Mouse (Mus musculus): ENCODE data around the gene Sorcs2.

Gene Sorcs2

DNA sequence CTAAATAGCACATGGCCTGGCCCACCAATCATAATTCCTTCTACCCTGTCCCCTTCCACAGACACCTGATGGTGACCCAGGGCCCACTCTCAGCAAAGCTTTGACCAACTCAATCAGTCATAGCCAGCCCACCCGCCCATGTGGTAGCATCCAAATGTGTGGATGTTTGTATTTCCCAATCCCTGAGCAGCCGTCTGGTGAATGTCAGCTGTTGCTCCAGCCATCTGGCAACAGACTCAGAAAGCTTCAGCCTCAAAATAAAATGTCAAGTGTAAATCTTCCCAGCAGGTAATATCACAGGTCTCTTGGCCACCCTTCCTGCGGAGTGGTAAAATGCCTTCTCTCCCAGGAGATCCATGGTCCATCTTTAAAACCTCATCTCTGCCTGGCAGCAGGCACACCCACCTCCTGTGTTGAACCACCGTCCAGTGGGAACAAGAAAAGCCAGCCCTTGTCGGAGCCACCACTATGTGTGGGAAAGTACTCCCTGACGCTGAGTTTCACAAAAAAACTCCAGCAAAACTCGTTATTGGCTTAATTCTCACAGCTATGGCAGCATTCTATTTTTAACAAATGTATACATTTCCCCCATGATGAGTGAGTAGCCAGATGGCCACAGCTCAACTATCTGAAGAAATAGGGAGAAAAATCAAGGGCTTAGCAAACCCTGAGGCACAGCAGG, 93.5 kb downstream of the Sorcs2 start:
- no peak for DNase-seq (ENCODE audit: low read depth, low spot score)

DNA sequence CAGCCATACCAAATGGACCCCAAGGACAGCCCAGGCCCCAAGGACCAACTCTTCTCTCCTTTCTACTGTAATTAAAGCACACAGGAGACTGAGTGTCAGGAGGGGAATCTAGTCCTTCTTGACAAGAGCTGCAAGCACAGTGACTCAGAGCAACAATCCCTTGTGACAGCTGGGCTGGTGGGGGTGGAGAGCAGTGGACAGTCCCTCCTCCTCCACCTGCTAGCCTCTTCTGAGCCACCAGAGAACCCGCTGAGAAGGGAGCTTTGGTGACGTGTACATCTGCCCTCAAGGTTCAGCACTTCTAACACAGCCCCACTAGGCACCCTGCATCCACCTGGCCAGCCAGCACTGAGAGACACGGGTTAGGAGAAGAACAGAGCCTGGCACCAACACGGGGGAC, 96.8 kb downstream of the Sorcs2 start:
- no peak for DNase-seq (ENCODE audit: low read depth, low spot score)

DNA sequence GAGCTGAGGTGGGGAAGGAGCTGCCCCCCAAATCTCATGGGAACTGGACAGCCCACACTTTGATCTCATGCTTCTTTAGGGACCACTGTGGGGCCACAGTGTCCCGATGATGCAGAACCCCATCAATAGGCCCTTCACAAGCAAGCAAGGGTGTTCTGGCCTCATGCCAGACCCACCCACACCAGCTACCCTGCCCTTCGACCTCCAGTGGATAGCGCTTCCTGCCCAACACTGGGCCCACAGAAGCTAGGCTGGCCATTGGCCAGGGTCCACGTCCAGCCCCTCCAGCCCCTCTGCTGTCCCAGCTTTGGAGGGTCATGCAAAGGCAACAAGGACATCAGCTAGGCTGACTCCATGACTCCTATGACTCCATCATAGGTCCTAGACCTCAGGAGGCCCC, 99.9 kb downstream of the Sorcs2 start:
- DNase-seq (ENCODE audit: low read depth, low spot score): no peak

DNA sequence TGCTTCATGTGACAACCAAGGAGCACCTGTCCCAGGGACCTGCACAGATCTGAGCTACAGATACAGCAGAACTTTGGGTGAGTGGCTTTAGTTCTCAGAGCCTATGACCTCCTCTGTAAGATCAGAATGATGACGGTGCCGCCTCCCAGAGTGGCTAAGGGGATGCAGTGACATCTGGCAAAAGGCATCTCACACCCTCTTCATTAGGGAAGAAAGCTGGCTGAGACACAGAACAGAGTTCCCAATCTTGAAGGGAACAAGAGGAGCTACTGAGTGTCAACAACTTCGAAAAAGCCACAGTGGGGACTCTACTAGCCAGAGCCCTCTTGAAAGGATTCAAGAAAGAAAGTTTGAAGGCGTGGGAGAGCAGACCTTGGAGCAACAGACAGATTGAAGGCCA, 100.7 kb downstream of the Sorcs2 start:
- DNase-seq (ENCODE audit: low read depth, low spot score): no peak

DNA sequence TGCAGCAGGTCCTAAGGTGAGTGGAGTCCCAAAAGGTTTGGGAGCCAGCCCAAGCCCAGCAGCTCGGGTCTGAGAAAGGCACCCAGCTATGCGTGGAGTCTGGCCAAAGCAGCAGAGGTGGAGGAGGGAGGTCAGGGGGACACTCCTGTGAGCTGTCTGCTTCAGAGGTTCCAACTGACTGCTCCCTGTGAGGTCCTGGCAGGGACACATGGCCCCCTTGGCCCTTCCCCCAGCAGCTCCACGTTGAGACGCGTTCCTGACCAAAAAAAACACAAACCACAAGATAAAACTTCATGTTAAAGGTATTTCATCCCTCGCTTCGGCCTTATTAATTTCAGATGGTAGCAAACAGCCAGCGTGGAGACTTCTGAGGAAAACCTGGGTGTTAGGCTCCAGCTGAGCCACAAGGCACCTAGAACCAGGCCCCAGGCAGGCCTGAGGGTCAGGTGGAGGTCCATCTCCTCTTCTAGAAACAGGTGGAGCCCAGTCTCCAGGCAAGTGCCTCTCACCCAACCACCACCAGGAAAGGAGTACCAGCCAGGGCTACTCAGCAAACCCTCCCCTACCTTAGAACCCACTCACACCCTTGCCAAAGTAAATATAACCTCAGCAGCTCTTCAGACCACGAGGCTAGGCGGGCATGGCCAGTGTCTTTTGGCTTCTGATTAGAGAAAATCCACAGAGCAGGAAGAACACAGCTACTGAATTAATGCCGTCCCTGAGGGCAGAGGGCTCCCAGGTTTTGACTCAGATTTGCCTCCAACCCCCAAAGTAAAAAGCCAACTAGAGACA, 104.6 kb downstream of the Sorcs2 start:
- no peak for DNase-seq (ENCODE audit: low read depth, low spot score)

DNA sequence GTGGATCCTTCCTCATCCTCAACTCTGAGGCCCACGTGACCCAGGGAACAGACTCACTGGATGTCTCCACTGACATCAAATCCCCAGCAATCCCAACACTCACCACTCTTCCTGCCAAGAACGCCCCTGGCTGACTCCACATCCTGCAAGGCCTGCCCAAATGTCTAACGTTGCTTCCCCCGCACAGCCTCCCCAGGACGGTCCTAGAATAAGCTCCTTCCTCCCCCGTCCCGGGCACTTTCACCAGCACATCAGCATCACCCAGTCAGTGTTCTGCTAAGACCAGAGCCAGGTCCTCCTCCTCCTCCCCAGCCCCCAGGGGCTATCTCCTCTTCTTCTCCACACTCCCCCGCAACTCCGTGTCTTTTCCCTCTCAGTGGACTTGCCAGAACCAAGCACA, 105.6 kb downstream of the Sorcs2 start:
- no peak for DNase-seq (ENCODE audit: low read depth, low spot score)

DNA sequence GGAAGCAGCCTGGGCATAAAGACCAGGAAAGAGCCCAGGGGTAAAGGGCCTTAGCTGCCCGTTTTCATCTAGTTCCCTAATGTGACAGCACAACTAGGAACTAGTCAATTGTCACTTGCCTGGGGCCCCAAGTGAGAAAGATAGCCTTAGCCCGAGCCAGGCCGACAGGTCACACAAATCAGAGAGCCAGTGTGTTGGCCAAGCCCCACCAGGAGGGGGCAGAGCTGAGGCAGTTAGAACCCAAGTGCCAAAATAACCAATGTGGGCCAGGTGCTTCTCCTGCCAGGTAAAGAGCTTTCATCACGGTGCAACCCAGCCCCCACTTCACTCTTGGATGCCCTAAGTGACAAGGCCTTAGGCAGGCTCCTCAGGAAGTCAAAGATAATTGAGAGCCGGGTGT, 106.7 kb downstream of the Sorcs2 start:
- peak; percentile 31 for DNase-seq (ENCODE audit: low read depth, low spot score)

DNA sequence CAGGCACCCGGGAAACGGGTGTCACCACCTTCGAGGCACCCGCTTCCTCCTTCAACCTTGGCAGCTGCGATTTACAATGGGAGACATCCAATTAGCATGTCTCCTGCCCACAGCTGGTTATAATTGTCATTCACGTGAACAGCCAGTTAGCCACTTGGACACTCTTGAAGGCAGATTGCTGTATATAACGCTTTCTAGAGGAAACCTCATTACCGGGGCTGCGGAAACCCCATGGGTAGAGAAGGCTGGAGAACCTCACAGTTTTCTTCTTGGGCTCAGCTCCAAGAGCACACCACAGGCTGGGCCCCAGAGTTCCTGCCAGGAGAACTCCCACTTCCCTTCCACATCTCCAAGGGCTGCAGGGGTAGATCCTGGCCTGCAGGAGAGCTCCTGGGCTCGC, 112.5 kb downstream of the Sorcs2 start:
- DNase-seq (ENCODE audit: low read depth, low spot score): no peak

DNA sequence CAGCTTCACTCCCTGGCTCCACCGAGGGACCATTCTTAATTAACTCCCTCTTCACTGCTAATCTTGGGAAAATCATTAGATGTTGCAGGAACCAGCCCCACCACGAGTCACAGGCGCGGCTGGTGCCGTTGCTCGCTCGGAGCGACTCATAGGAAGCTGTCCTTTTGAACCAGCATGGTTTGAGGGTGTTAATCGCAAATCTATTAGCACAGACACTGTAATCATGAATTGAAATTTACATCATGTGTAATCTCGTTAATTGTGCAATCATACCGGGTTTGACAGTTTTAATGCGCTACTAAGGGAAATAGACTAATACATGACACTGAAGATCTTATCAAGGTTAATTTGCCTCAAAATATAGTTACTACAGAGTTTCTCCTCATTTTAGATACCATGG, 118.0 kb downstream of the Sorcs2 start:
- no peak for DNase-seq (ENCODE audit: low read depth, low spot score)

DNA sequence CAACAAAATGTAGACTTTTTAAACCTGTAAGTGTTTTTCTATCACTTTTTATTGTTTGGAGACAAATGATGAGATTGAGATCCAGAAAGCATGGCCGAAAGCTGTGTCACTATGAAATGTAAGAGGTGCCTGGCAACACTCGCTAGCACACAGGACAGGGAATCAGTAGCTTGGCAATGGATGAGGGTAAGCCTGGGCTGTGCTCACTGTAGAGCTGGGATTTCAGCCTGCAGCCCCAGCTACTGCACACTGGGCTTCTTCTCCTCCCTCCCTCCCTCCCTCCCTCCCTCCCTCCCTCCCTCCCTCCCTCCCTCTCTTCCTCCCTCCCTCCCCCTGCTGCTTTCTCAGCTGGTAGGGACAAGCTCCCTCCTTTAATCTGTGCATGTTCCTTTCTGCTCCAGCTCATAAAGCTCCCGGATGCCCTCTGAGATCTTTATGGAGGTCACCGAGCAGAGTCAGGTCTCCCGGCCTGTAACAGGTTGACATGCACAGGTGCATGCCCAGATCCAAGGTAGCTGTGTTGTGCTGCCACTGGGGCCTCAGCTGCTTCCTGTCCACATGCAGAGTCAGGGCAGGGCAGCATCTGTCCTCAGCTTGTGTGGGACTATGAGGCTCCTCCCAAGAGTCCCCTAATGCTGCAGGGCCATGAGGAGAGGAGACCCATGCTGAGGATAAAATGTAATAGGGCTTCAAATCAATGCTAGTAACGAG, 123.1 kb downstream of the Sorcs2 start:
- no peak for DNase-seq (ENCODE audit: low read depth, low spot score)

DNA sequence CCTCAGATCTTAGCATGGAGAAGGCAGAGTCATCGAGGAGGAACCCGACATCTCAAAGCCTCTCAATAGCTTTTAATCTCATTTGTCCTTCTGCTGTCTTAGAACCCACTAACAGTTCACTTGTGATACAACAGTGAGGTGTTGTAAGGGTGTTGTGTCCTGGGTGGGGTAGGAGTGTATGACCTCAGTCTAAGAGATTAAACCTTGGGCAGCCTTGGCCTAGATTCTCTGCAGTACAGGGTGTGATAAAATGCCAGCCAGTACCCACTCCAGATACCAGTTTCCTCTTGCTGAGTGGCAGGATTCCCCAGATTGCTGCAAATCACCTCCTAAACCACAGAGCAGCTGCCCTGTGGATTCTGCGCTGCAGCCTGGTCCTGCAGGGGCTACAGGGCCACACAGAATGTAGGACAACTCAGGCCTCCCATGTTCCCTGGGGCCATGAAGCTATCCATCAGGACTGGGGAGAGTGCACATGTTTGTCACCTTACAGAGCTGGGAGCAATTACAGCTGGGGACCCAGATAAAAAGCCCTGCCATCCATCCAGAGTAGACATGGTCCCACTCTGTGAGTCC, 130.7 kb downstream of the Sorcs2 start:
- no peak for DNase-seq (ENCODE audit: low read depth, low spot score)

DNA sequence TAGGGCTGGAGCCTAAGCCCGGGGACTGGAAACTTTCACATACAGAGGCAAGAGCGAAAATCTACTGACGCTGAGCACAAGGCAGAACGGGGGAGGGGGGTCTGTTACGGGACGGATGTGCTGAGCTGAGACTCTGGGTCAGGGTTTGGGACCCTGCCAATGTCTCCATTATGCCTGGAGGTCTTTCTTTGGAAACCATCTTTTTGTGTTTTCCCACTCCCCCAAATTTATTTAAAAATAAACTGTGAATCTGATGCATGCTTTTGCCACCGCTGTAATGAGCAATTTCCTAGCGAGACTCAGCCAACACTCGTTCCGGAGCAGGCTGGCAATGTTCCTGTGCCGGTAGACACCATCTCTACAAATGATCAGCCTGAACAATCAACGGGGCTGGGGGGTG, 137.1 kb downstream of the Sorcs2 start:
- no peak for DNase-seq (ENCODE audit: low read depth, low spot score)

DNA sequence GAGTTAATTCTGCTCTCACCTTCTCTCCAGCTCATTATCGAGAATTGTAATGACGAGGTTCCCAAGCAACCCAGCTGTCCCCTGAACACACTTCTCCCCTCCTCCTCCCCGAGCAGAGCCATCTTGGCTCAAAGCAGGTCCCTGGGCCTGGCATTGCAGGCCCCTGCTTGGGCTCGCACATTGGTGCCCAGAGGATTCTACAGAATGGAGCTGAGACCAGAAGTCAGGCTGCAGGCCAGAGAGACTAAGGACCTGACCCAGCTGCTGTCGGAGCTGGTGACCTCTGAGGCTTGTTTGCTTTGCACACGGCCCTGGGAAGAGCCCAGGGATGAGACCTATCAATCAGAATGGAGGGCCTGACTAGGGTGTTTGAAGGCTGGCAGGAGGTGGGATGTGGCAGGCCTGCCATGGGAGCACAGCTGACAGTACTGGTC, 138.2 kb downstream of the Sorcs2 start:
- DNase-seq (ENCODE audit: low read depth, low spot score): no peak

DNA sequence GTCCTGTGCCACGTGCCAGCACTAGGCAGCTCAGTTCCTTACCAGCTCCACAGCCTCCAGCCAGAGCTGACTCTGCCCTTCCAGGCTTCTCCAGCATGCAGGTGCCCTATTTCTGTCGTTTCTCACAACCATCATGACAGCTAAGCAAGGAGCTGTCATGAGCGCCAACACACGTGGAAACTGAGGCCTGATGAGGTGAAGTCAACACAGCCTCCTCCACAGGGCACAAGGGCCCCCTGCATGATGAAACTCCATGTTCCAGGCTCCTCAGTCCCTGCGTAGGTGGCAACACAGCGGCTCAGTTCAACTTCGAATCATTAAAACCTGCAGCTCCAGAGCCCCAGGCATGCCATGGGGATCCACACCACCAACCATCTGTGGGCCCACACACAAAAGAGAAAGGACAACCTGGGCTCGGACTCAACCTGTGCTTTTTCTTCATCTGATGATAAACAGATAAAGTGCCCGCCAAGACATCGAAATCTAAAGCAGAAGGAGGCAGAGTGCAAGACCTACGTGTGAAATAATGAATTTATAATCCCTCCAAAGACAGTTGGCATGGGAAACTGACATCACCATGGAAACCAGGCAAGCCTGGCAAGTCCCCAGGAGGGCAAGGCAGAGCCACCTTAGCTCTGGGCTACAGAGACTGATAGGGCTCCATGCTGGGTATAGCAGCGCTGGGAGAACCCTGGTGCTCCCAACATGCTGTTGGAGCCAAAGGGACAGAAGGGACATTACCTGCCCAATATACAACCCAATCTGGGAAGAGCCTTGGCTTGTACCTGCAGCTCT, 139.4 kb downstream of the Sorcs2 start:
- no peak for DNase-seq (ENCODE audit: low read depth, low spot score)

DNA sequence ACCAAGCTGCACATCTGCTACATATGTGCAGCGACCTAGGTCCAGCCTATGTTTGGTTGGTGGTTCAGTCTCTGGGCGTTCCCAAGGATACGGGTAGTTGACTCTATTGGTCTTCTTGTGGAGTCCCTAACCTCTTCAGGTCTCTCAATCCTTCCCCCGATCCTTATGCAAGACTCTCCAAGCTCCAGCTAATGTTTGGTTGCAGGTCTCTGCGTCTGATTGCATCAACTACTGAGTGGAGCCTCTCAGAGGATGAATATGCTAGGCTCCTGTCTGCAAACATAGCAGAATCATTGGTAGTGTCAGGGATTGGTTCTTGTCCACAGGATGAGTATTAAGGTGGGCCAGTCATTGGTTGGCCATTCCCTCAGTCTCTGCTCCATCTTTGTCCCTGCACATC, 140.9 kb downstream of the Sorcs2 start:
- DNase-seq (ENCODE audit: low read depth, low spot score): no peak

DNA sequence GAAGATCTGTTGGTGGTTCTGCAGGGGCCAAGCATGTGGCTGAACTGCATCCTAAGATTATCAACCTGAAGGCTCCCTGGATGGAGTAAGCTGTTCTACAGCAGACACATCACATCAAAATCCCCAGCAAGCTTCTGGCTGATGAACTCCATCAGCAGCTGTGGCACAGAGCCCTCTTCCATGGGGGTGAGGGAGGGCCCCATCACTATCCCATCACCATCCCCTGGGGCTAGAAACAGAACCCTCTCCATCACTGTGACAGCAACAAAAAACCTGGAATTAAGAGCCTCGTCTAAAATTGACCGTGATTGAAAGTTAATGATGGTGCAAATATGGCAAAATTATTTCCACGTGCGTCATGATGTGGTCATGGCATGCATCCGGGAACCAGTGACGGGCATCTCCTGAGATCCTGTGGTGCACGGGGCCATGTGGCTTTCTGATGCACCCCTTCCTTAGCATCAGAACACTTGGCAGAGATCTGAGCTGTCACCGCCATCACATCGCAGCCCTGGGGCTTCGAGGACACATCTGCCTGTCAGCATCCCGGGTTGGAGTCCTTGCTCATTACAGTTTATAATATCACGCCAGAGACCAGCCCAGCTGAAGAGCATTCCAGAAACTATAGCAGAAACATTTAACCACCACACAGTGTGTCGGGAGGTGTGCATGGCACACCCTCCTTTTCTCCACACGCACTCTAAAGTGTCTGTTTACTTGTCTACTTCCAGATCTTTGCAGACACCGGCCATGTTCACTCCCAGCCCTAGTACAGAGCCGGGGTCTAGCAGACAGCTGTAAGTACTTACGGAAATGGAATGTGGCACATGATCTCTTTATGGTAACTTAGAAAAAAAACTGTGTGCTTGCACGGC, 143.1 kb downstream of the Sorcs2 start:
- DNase-seq (ENCODE audit: low read depth, low spot score): no peak

DNA sequence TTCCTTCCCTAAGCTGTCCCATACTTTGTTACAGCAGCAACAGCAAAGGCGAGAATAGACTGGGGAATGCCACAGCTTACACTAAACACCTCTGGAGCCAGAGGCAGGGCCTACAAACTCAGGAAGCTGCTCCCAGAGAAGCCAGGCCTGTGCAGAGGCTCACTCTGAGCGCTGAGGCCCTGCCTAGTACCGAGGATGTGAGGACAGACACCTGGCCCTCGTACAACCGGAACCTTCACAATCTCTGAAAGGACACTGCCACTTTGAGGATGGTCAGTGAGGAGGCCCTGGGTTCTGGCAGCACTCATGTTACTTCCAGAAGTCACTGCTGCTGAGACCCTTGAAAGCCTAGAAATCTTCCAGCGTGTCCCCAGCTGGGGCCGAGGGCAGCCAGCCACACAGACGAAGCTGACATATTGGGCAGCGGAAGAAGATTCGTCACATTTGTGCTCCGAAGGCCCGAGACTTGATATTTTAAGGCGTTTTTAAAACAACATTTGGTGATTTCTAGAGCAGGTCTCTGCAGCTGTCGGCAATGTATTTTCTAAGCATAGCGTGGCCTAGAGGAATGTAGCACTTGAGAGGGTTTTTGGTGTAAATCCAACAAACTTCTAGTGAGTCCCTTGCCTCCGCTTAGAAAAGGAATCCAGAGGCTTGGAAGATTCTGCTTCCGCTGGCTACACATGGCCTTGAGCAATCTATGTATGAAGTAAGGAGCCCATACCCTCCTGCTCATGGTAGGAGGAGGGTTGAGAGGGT, 145.0 kb downstream of the Sorcs2 start:
- DNase-seq (ENCODE audit: low read depth, low spot score): no peak

DNA sequence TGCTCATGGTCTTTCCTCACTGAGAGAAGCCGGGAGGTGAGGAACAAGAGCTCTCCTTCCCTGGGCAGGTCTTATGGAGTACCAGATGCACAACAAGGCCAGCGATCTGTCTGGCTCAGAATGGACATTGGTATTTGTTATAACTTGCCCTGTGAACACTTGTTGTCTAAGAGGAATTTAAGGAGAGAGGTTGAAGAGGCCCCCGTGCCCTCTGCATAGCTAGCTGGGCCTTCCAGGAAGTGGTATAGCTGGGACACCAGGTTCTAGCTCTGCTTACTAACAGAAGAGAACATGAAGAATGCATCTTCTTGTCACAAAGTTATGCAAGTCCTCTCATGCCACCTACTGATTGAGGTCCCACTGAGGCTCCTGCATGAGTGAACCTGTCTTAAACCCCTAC, 149.9 kb downstream of the Sorcs2 start:
- no peak for DNase-seq (ENCODE audit: low read depth, low spot score)

DNA sequence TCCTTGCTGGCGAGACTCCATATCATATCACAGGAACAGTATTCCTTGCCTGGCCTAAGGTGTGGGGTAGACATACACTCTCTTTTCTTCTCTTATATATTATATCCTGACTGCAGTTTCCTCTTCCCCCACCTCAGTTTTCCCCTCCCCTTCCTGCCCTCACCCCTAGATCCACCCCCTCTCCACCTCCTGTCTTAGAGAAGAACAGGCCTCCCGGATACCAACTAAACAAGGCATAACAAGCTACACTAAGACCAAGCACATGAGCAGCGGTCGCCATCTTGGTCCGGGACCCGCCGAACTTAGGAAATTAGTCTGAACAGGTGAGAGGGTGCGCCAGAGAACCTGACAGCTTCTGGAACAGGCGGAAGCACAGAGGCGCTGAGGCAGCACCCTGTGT, 160.4 kb downstream of the Sorcs2 start:
- DNase-seq (ENCODE audit: low read depth, low spot score): peak; percentile 51

DNA sequence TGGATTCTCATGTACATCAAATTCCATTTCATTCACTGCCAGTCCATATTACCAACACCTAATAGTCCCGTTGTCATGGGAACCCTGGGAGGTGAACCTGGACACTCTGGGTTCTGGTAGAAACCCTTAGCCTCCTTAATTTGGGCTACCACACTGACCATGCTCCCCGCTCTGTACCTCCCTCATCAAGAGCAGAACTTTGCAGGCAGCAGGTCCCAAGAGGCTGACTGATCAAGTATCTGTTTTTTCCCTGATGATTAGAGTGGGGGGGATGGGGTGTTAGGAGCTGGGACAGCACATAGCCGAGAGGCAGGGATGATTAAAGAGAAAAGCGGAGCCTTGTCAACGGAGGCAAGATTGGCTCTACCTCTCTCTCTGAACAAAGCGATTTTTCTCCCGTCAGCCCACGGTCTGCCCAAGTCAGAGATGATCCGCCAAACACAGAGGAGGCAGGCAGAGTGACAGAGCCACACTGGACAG, 167.6 kb downstream of the Sorcs2 start:
- DNase-seq (ENCODE audit: low read depth, low spot score): no peak

All from ES-CJ7 (cell line).